14 mouse cellular contexts compared by ENCODE assay signal in the genomic region with DNA sequence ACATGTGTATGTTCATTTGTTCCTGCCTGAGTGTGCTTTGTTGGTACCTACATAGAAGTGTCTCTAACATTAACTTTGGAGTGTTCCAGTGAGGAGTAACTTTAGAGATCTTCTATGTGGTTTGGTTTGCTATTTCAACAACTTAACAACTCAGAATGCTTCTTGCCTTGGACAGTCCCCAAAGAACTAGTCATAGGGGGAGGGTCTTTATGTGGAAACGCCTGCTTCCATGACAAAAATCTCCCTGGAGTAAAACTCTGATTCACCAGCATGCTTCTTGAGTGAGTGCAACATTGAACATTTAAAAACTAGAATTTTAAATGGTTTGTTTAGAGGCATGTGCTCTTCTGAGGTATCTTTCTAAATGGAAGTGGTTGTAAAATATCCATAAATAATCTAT.
"Had no signal": no experiment of that assay in that cellular context is flagged by ENCODE, and none has a peak within 500 bp of the region (broad histone marks: within the 10 kb centered on the region; RNA-seq: fewer than 3 reads in every experiment).

No protein-coding gene starts in this region.

- H3K4me3 ChIP-seq: left cerebral cortex, adult 2 months; liver, embryonic 13.5 days; megakaryocyte, embryonic 14.5 days; midbrain, embryonic 10.5 days; midbrain, embryonic 13.5 days; myocyte; neural tube, embryonic 13.5 days; stomach, embryonic 15.5 days had no signal

- H3K4me1 ChIP-seq: liver, embryonic 13.5 days; megakaryocyte, embryonic 14.5 days; midbrain, embryonic 10.5 days; midbrain, embryonic 13.5 days; neural tube, embryonic 13.5 days; stomach, embryonic 15.5 days had no signal

- DNase-seq: kidney, postnatal 10 days; kidney, postnatal 36 days; layer of hippocampus, postnatal 36 days; liver, embryonic 13.5 days; lung, embryonic 14.5 days; thymus, adult 18-20 months; thymus, postnatal 36 days had no signal

- H3K27ac ChIP-seq: left cerebral cortex, adult 2 months; liver, embryonic 13.5 days; midbrain, embryonic 10.5 days; midbrain, embryonic 13.5 days; neural tube, embryonic 13.5 days; stomach, embryonic 15.5 days had no signal
